Mouse (Mus musculus) neural tube, embryonic 14.5 days (tissue): ENCODE results near the gene Fut1. TPM values are rescaled to one million over a fixed set of nuclear protein-coding genes. Genes with fewer than 3 reads are reported as not detected.

Source experiments
- polyA plus RNA-seq: library from polyadenylated mRNA; unstranded; fragments of >200 nt; fragmentation: Nextera tagmentation; extraction: Ambion mirVana; gene quantifications from 2 replicates; pipeline ENCODE4 v1.2.1, GENCODE M21; 2014

Fut1 gene
- polyA plus RNA-seq, 1 experiment from 2014 or later, result not detected

Other genes starting within 250 kb of the Fut1 start
- 24.9 and 49.4 TPM in 2 replicates for gene Lin7b, start 246.7 kb upstream of the Fut1 start, polyA plus RNA-seq
- gene Snrnp70, start 221.5 kb upstream of the Fut1 start, polyA plus RNA-seq, result 76.1 and 93.7 TPM in 2 replicates
- not detected in 2 replicates for gene Kcna7, start 211.6 kb upstream of the Fut1 start, polyA plus RNA-seq
- gene Ntf5, start 203.6 kb upstream of the Fut1 start, polyA plus RNA-seq, result not detected in 2 replicates
- gene Lhb, start 196.5 kb upstream of the Fut1 start, polyA plus RNA-seq, result not detected in 2 replicates
- 18.1 and 19.9 TPM in 2 replicates for gene Gys1, start 182.4 kb upstream of the Fut1 start, polyA plus RNA-seq
- 86.8 and 95.3 TPM in 2 replicates for gene Ruvbl2, start 179.2 kb upstream of the Fut1 start, polyA plus RNA-seq
- gene Ftl1, start 157.4 kb upstream of the Fut1 start, polyA plus RNA-seq, result 5,062 and 5,088 TPM in 2 replicates
- 107 and 215 TPM in 2 replicates for gene Bax, start 150.4 kb upstream of the Fut1 start, polyA plus RNA-seq
- gene Tulp2, start 135.4 kb upstream of the Fut1 start, polyA plus RNA-seq, result 0.17 and 0.31 TPM in 2 replicates
- gene Gm45808, start 130.5 kb upstream of the Fut1 start, polyA plus RNA-seq, result not detected in 2 replicates
- gene Dhdh, start 128.5 kb upstream of the Fut1 start, polyA plus RNA-seq, result 4.0 and 4.6 TPM in 2 replicates
- 115 and 134 TPM in 2 replicates for gene Nucb1, start 106.9 kb upstream of the Fut1 start, polyA plus RNA-seq
- 14.0 and 14.2 TPM in 2 replicates for gene Ppp1r15a, start 91.0 kb upstream of the Fut1 start, polyA plus RNA-seq
- 0.54 and 3.2 TPM in 2 replicates for gene Plekha4, start 91.0 kb upstream of the Fut1 start, polyA plus RNA-seq
- gene Hsd17b14, start 62.4 kb upstream of the Fut1 start, polyA plus RNA-seq, result 0.40 and 0.60 TPM in 2 replicates
- 15.8 and 19.2 TPM in 2 replicates for gene Bcat2, start 47.1 kb upstream of the Fut1 start, polyA plus RNA-seq
- gene Fgf21, start 1.8 kb upstream of the Fut1 start, polyA plus RNA-seq, result not detected in 2 replicates
- not detected in 2 replicates for gene Izumo1, start 4.5 kb downstream of the Fut1 start, polyA plus RNA-seq
- gene Rasip1, start 10.2 kb downstream of the Fut1 start, polyA plus RNA-seq, result 12.8 and 14.2 TPM in 2 replicates
- 2.6 and 3.0 TPM in 2 replicates for gene Mamstr, start 22.7 kb downstream of the Fut1 start, polyA plus RNA-seq
- 0.15 and 0.51 TPM in 2 replicates for gene Fut2, start 49.1 kb downstream of the Fut1 start, polyA plus RNA-seq
- 1.8 TPM in 1 of 2 replicates, not detected in the other for gene Ntn5, start 66.7 kb downstream of the Fut1 start, polyA plus RNA-seq
- gene Sec1, start 77.1 kb downstream of the Fut1 start, polyA plus RNA-seq, result 0.13 and 0.54 TPM in 2 replicates
- gene Car11, start 82.6 kb downstream of the Fut1 start, polyA plus RNA-seq, result 31.9 and 32.8 TPM in 2 replicates
- 2.5 and 2.6 TPM in 2 replicates for gene Dbp, start 87.8 kb downstream of the Fut1 start, polyA plus RNA-seq
- gene Rpl18, start 98.2 kb downstream of the Fut1 start, polyA plus RNA-seq, result 603 and 609 TPM in 2 replicates
- 15.6 and 19.1 TPM in 2 replicates for gene Sphk2, start 100.7 kb downstream of the Fut1 start, polyA plus RNA-seq
- 0.17 and 0.24 TPM in 2 replicates for gene Fam83e, start 103.9 kb downstream of the Fut1 start, polyA plus RNA-seq
- not detected in 2 replicates for gene Spaca4, start 108.5 kb downstream of the Fut1 start, polyA plus RNA-seq
- gene Lmtk3, start 166.4 kb downstream of the Fut1 start, polyA plus RNA-seq, result 21.2 and 32.3 TPM in 2 replicates
- 6.8 and 9.7 TPM in 2 replicates for gene Sult2b1, start 167.4 kb downstream of the Fut1 start, polyA plus RNA-seq
- gene Cyth2, start 197.3 kb downstream of the Fut1 start, polyA plus RNA-seq, result 223 and 266 TPM in 2 replicates
- 1.1 and 1.3 TPM in 2 replicates for gene Kcnj14, start 207.5 kb downstream of the Fut1 start, polyA plus RNA-seq
- 39.0 and 40.5 TPM in 2 replicates for gene Grwd1, start 213.7 kb downstream of the Fut1 start, polyA plus RNA-seq